In the genomic region with DNA sequence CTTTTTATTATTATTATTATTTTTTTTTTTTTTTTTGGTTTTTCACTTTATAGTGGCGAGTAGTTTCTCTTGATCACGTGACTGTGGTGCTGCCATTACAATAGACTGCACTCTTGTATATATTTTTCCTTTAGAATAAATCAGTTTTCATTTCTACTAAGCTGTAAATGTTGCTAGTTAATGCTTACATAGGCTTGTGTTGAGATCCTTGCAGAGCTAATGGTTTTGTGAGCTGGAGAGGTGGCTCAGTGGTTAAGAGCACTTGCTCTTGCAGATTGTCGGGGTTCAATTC, we compare ENCODE assay signal across 8 mouse cellular contexts. TPM values are rescaled to one million over a fixed set of nuclear protein-coding genes. Genes with fewer than 3 reads are reported as not detected.
A peak's percentile ranks its signal among the peaks of the same experiment; 100 is the strongest.
DNase-seq lines count a peak whose midpoint lies in the region; ATAC-seq and TF ChIP-seq lines count a peak whose summit lies in the region.

No protein-coding gene starts in this region.

- TF ChIP-seq CTCF in kidney, adult 2 months (conservative IDR thresholded peaks at IDR 0.05; ENCODE audit: insufficient read depth, insufficient read length, low read depth, low read length) = no peak
- no peak for TF ChIP-seq CTCF in brain, embryonic 14.5 days (IDR thresholded peaks at IDR 0.05; ENCODE audit: borderline replicate concordance, extremely low read depth, insufficient read depth, insufficient read length)

- no peaks in the 10 kb centered on the region for H3K27me3 ChIP-seq in kidney, adult 2 months (replicated peaks; ENCODE audit: control insufficient read depth, insufficient read depth, low read length)
- no peaks in the 10 kb centered on the region for H3K27me3 ChIP-seq in hindbrain, embryonic 14.5 days (ENCODE audit: control insufficient read depth, insufficient read depth, low read length)
- no peaks in the 10 kb centered on the region for H3K27me3 ChIP-seq in midbrain, embryonic 14.5 days (ENCODE audit: control insufficient read depth, insufficient read depth, low read length)

- peak overlapping the region; percentile 68 for H3K9ac ChIP-seq in hindbrain, embryonic 14.5 days
- no peak overlapping the region for H3K9ac ChIP-seq in midbrain, embryonic 14.5 days (replicated peaks; ENCODE audit: low read length)

- H3K4me2 ChIP-seq in hindbrain, embryonic 14.5 days (replicated peaks) = peak overlapping the region; percentile 94
- peak overlapping the region; percentile 92 for H3K4me2 ChIP-seq in midbrain, embryonic 14.5 days (ENCODE audit: low read length)

- ATAC-seq in hindbrain, embryonic 14.5 days (ENCODE audit: low FRiP score) = no peak
- no peak for ATAC-seq in midbrain, embryonic 14.5 days (ENCODE audit: low FRiP score, low TSS enrichment)

- 82% methylated on average over 3 of the region's 3 CpGs for WGBS in kidney, adult 2 months
- 81% methylated on average over 3 of the region's 3 CpGs for WGBS in hindbrain, embryonic 14.5 days
- 83% methylated on average over 3 of the region's 3 CpGs for WGBS in midbrain, embryonic 14.5 days

- H3K4me3 ChIP-seq in kidney, adult 2 months (ENCODE audit: insufficient read depth, low read depth, low read length) = peak overlapping the region; percentile 55; the same call in 1 of the 2 replicates
- peak overlapping the region; percentile 77 for H3K4me3 ChIP-seq in hindbrain, embryonic 14.5 days (replicated peaks; ENCODE audit: low read length)
- peak overlapping the region; percentile 57; the same call in 1 of the 2 replicates for H3K4me3 ChIP-seq in midbrain, embryonic 14.5 days (replicated peaks; ENCODE audit: low read depth, low read length)

- no peak for DNase-seq in kidney, adult 2 months
- no peak for DNase-seq in kidney, adult 18-20 months
- DNase-seq in brain, embryonic 14.5 days (ENCODE audit: low read depth) = peak; percentile 0
- DNase-seq in hindbrain, embryonic 14.5 days (ENCODE audit: low spot score) = no peak
- no peak for DNase-seq in midbrain, embryonic 14.5 days
- DNase-seq in yolk sac, embryonic 10.5 days (ENCODE audit: low spot score) = no peak
- DNase-seq in cerebellum, postnatal 10 days = no peak
- no peak for DNase-seq in spleen, postnatal 36 days (ENCODE audit: low spot score in 2 of 2)

- no peaks in the 10 kb centered on the region; the same call in 1 of the 2 replicates for H3K36me3 ChIP-seq in kidney, adult 2 months (ENCODE audit: control insufficient read depth, insufficient read depth, low read length)
- H3K36me3 ChIP-seq in hindbrain, embryonic 14.5 days (replicated peaks; ENCODE audit: control insufficient read depth, insufficient read depth) = no peaks in the 10 kb centered on the region
- no peaks in the 10 kb centered on the region for H3K36me3 ChIP-seq in midbrain, embryonic 14.5 days (ENCODE audit: control insufficient read depth, insufficient read depth, low read length)

- H3K27ac ChIP-seq in kidney, adult 2 months (ENCODE audit: insufficient read depth, low read depth, low read length) = no peak overlapping the region
- no peak overlapping the region for H3K27ac ChIP-seq in hindbrain, embryonic 14.5 days
- H3K27ac ChIP-seq in midbrain, embryonic 14.5 days (replicated peaks; ENCODE audit: low read depth, low read length) = no peak overlapping the region

- no peaks in the 10 kb centered on the region for H3K9me3 ChIP-seq in hindbrain, embryonic 14.5 days (ENCODE audit: control insufficient read depth, low read length)
- H3K9me3 ChIP-seq in midbrain, embryonic 14.5 days (ENCODE audit: control insufficient read depth, low read length) = no peaks in the 10 kb centered on the region

- TF ChIP-seq POLR2A in kidney, adult 2 months (IDR thresholded peaks at IDR 0.05; ENCODE audit: low read depth, low read length) = no peak
- no peak for TF ChIP-seq POLR2A in brain, embryonic 14.5 days (IDR thresholded peaks at IDR 0.05; ENCODE audit: borderline replicate concordance, extremely low read depth, insufficient read depth, insufficient read length, poor library complexity, severe bottlenecking)

- H3K4me1 ChIP-seq in kidney, adult 2 months (ENCODE audit: control insufficient read depth, insufficient read depth, low read length) = no peaks in the 10 kb centered on the region
- H3K4me1 ChIP-seq in hindbrain, embryonic 14.5 days (replicated peaks; ENCODE audit: control insufficient read depth, insufficient read depth, low read length) = peaks cover 6% of the 10 kb centered on the region; the same call in 1 of the 2 replicates
- peaks cover 6% of the 10 kb centered on the region; the same call in 1 of the 2 replicates for H3K4me1 ChIP-seq in midbrain, embryonic 14.5 days (ENCODE audit: control insufficient read depth, insufficient read depth, low read length)

RNA-seq across cellular contexts. Expression of gene Rad50, which starts 0.5 kb away (rescaled TPM):
- 3.0 and 4.0 TPM in 2 replicates for polyA plus RNA-seq in kidney, adult 2 months (2012; rRNA removed)
- polyA plus RNA-seq in brain, embryonic 14.5 days (2012; rRNA removed) = 4.0 and 6.4 TPM in 2 replicates
- polyA plus RNA-seq in hindbrain, embryonic 14.5 days (2014; fragmentation: Nextera tagmentation; extraction: Ambion mirVana) = 10.7 and 10.8 TPM in 2 replicates
- 9.1 and 11.2 TPM in 2 replicates for polyA plus RNA-seq in midbrain, embryonic 14.5 days (2014; fragmentation: Nextera tagmentation; extraction: Ambion mirVana)

RNA-seq across cellular contexts. Expression of gene Il5, which starts 12.9 kb away (rescaled TPM):
- polyA plus RNA-seq in kidney, adult 2 months (2012; rRNA removed) = 0.08 TPM in 1 of 2 replicates, not detected in the other
- polyA plus RNA-seq in brain, embryonic 14.5 days (2012; rRNA removed) = 0.08 TPM in 1 of 2 replicates, not detected in the other
- polyA plus RNA-seq in hindbrain, embryonic 14.5 days (2014; fragmentation: Nextera tagmentation; extraction: Ambion mirVana) = not detected in 2 replicates
- polyA plus RNA-seq in midbrain, embryonic 14.5 days (2014; fragmentation: Nextera tagmentation; extraction: Ambion mirVana) = not detected in 2 replicates
